Mouse (Mus musculus) embryo, embryonic 10 days (tissue): ENCODE measurements around the gene Rps6kb2.

Source experiments
- DNase-seq: peaks from one replicate; pipeline ENCODE4 v3.0.0-alpha.2; 2015; ENCODE audit warnings: low spot score

Gene Rps6kb2

GRCm38 (mm10) chr19:4120496-4120895 lies 42.7 kb downstream of the Rps6kb2 start:
- no peak for DNase-seq

GRCm38 (mm10) chr19:4119716-4120487 lies 43.3 kb downstream of the Rps6kb2 start:
- no peak for DNase-seq

GRCm38 (mm10) chr19:4118350-4118749 lies 44.8 kb downstream of the Rps6kb2 start:
- no peak for DNase-seq

- no peak for DNase-seq
These were observed 46.1 kb downstream of the Rps6kb2 start for GRCm38 (mm10) chr19:4117006-4117405.

- DNase-seq, result no peak
These were observed 47.3 kb downstream of the Rps6kb2 start for GRCm38 (mm10) chr19:4115816-4116215.

- no peak for DNase-seq
These were observed 48.0 kb downstream of the Rps6kb2 start for GRCm38 (mm10) chr19:4115144-4115543.

- DNase-seq, result no peak
These were observed 48.6 kb downstream of the Rps6kb2 start for GRCm38 (mm10) chr19:4114551-4114950.

- DNase-seq, result no peak
These were observed 49.3 kb downstream of the Rps6kb2 start for GRCm38 (mm10) chr19:4113806-4114230.

GRCm38 (mm10) chr19:4113186-4113805 lies 49.9 kb downstream of the Rps6kb2 start:
- no peak for DNase-seq

- DNase-seq, result no peak
These were observed 50.8 kb downstream of the Rps6kb2 start for GRCm38 (mm10) chr19:4112063-4112960.

GRCm38 (mm10) chr19:4108535-4108934 lies 54.6 kb downstream of the Rps6kb2 start:
- DNase-seq, result no peak

GRCm38 (mm10) chr19:4106654-4107053 lies 56.5 kb downstream of the Rps6kb2 start:
- DNase-seq, result no peak

GRCm38 (mm10) chr19:4104675-4105194 lies 58.4 kb downstream of the Rps6kb2 start:
- DNase-seq, result no peak
